Mouse (Mus musculus) heart, embryonic 11.5 days (tissue): ENCODE results near the gene Lsm8. TPM values are rescaled to one million over a fixed set of nuclear protein-coding genes. Genes with fewer than 3 reads are reported as not detected.
"Not testable (repeated sequence)": the region's sequence is repeated elsewhere in the genome, so short reads cannot be mapped to it uniquely, and the experiment has no call there.

Experiments used
- ATAC-seq: fragments of 200-750 bp; cut with Nextera tagmentation; replicated peaks from 2 replicates; pipeline ENCODE4 v1.8.0; 2017; ENCODE audit warnings: moderate library complexity; ENCODE audit not compliant: insufficient number of reproducible peaks, low FRiP score, low TSS enrichment
- H3K27ac ChIP-seq: fragments of 300-500 bp; sonication (generic); 2 replicates; pipeline ENCODE4 v1.5.1; 2014; ENCODE audit warnings: mild to moderate bottlenecking, low read depth, low read length
- H3K27me3 ChIP-seq: fragments of 300-500 bp; sonication (generic); 2 replicates; pipeline ENCODE4 v1.6.1; 2014; ENCODE audit warnings: mild to moderate bottlenecking, low read length, mixed read lengths; ENCODE audit not compliant: control insufficient read depth, insufficient read depth
- H3K36me3 ChIP-seq: fragments of 300-500 bp; sonication (generic); 2 replicates; pipeline ENCODE4 v1.6.1; 2014; ENCODE audit warnings: mild to moderate bottlenecking, low read length, moderate library complexity, mixed read lengths; ENCODE audit not compliant: control insufficient read depth, insufficient read depth
- H3K4me1 ChIP-seq: fragments of 300-500 bp; sonication (generic); 2 replicates; pipeline ENCODE4 v1.6.1; 2014; ENCODE audit warnings: low read length; ENCODE audit not compliant: control insufficient read depth, insufficient read depth
- H3K4me2 ChIP-seq: fragments of 300-500 bp; sonication (generic); 2 replicates; pipeline ENCODE4 v1.6.1; 2014; ENCODE audit warnings: mild to moderate bottlenecking, moderate library complexity
- H3K4me3 ChIP-seq: fragments of 300-500 bp; sonication (generic); 2 replicates; pipeline ENCODE4 v1.5.1; 2014; ENCODE audit warnings: low read depth, low read length
- H3K9ac ChIP-seq: fragments of 300-500 bp; sonication (generic); 2 replicates; pipeline ENCODE4 v1.6.1; 2014; ENCODE audit warnings: mild to moderate bottlenecking, low read depth, low read length, moderate library complexity
- H3K9me3 ChIP-seq: fragments of 300-500 bp; sonication (generic); replicated peaks from 2 replicates; pipeline ENCODE4 v1.6.1; 2016; ENCODE audit warnings: low read length; ENCODE audit not compliant: control insufficient read depth
- WGBS: fragments of 180-500 bp; shearing (Covaris S2); extraction: QIAGEN DNeasy Blood & Tissue Kit; methylation state at CpG from one replicate; pipeline ENCODE4 v1.1.7; 2014; ENCODE audit not compliant: insufficient replicate concordance; 5-methylcytosine and 5-hydroxymethylcytosine counted together
- polyA plus RNA-seq: library from polyadenylated mRNA; unstranded; fragments of >200 nt; fragmentation: Nextera tagmentation; extraction: Ambion mirVana; gene quantifications from 2 replicates; pipeline ENCODE4 v1.2.1, GENCODE M21; 2014

Lsm8 gene
- 130 and 146 TPM in 2 replicates for polyA plus RNA-seq

- no peaks in the 10 kb centered on the region for H3K9me3 ChIP-seq
- H3K27me3 ChIP-seq = no peaks in the 10 kb centered on the region
- H3K4me3 ChIP-seq = peak within 1 kb of the TSS; percentile 93
- ATAC-seq = peak; percentile 100
- WGBS = 1% methylated on average over 37 of the region's 37 CpGs
- peaks cover 5% of the 10 kb centered on the region; the same call in 1 of the 2 replicates for H3K4me1 ChIP-seq
- peak within 1 kb of the TSS; percentile 96 for H3K9ac ChIP-seq
- peak within 1 kb of the TSS; percentile 66 for H3K4me2 ChIP-seq
- peaks cover 4% of the 10 kb centered on the region; the same call in 1 of the 2 replicates for H3K36me3 ChIP-seq
- peak within 1 kb of the TSS; percentile 96 for H3K27ac ChIP-seq
Measured at GRCm38 (mm10) chr6:18848051-18848701, at the start of gene Lsm8. Lsm8 (plus strand) TSS chr6:18848579.

GRCm38 (mm10) chr6:18800869-18801511 is 47.4 kb upstream of the Lsm8 start:
- H3K9me3 ChIP-seq = no peaks in the 10 kb centered on the region
- H3K9ac ChIP-seq = no peak overlapping the region
- H3K36me3 ChIP-seq = no peaks in the 10 kb centered on the region
- H3K27ac ChIP-seq = no peak overlapping the region
- 84% methylated on average over 2 of the region's 2 CpGs for whole genome bisulfite sequencing
- no peak overlapping the region for H3K4me3 ChIP-seq
- ATAC-seq = no peak
- H3K4me1 ChIP-seq = no peaks in the 10 kb centered on the region
- no peaks in the 10 kb centered on the region for H3K27me3 ChIP-seq
- no peak overlapping the region for H3K4me2 ChIP-seq

GRCm38 (mm10) chr6:18812623-18813022 is 35.8 kb upstream of the Lsm8 start:
- ATAC-seq = no peak
- Histone ChIP-seq H3K9ac (no peak overlapping the region), H3K4me3 (no peak overlapping the region), H3K27ac (no peak overlapping the region), H3K4me1 (no peaks in the 10 kb centered on the region), H3K4me2 (no peak overlapping the region), H3K9me3 (no peaks in the 10 kb centered on the region), H3K36me3 (no peaks in the 10 kb centered on the region), H3K27me3 (no peaks in the 10 kb centered on the region)
- WGBS = 73% methylated on average over 1 of the region's 1 CpGs

GRCm38 (mm10) chr6:18815606-18816005 is 32.8 kb upstream of the Lsm8 start:
- Histone ChIP-seq H3K4me3 (no peak overlapping the region), H3K9me3 (no peaks in the 10 kb centered on the region), H3K36me3 (no peaks in the 10 kb centered on the region), H3K27ac (no peak overlapping the region), H3K27me3 (no peaks in the 10 kb centered on the region), H3K4me2 (no peak overlapping the region), H3K9ac (no peak overlapping the region), H3K4me1 (no peaks in the 10 kb centered on the region)
- no peak for ATAC-seq
- 60% methylated on average over 2 of the region's 2 CpGs for WGBS

GRCm38 (mm10) chr6:18819343-18819742 is 29.0 kb upstream of the Lsm8 start:
- H3K4me3 ChIP-seq = no peak overlapping the region
- H3K9me3 ChIP-seq = no peaks in the 10 kb centered on the region
- no peak for ATAC-seq
- no peak overlapping the region for H3K4me2 ChIP-seq
- H3K36me3 ChIP-seq = no peaks in the 10 kb centered on the region
- no peaks in the 10 kb centered on the region for H3K4me1 ChIP-seq
- 17% methylated on average over 4 of the region's 4 CpGs for WGBS
- no peaks in the 10 kb centered on the region for H3K27me3 ChIP-seq
- no peak overlapping the region for H3K9ac ChIP-seq
- H3K27ac ChIP-seq = no peak overlapping the region

- 66% methylated on average over 4 of the region's 4 CpGs for WGBS
- H3K4me3 ChIP-seq = no peak overlapping the region
Measured at GRCm38 (mm10) chr6:18820246-18820645, 28.1 kb upstream of the Lsm8 start.

GRCm38 (mm10) chr6:18822812-18823211 is 25.6 kb upstream of the Lsm8 start:
- Histone ChIP-seq H3K9ac (no peak overlapping the region), H3K27ac (no peak overlapping the region), H3K9me3 (no peaks in the 10 kb centered on the region), H3K4me2 (no peak overlapping the region), H3K36me3 (no peaks in the 10 kb centered on the region), H3K4me3 (no peak overlapping the region), H3K27me3 (no peaks in the 10 kb centered on the region), H3K4me1 (no peaks in the 10 kb centered on the region)
- no peak for ATAC-seq
- 59% methylated on average over 1 of the region's 1 CpGs for WGBS

More at GRCm38 (mm10) chr6:18820246-18820645, 28.1 kb upstream of the Lsm8 start:
- Histone ChIP-seq H3K4me1 (no peaks in the 10 kb centered on the region), H3K36me3 (no peaks in the 10 kb centered on the region), H3K9ac (no peak overlapping the region), H3K27ac (no peak overlapping the region), H3K4me2 (no peak overlapping the region), H3K27me3 (no peaks in the 10 kb centered on the region), H3K9me3 (no peaks in the 10 kb centered on the region)
- ATAC-seq = no peak

GRCm38 (mm10) chr6:18832958-18833357 is 15.4 kb upstream of the Lsm8 start:
- no peaks in the 10 kb centered on the region for H3K4me1 ChIP-seq
- no peak for ATAC-seq
- H3K9ac ChIP-seq = no peak overlapping the region
- H3K9me3 ChIP-seq = no peaks in the 10 kb centered on the region
- H3K27ac ChIP-seq = no peak overlapping the region
- H3K4me3 ChIP-seq = no peak overlapping the region
- no peaks in the 10 kb centered on the region for H3K27me3 ChIP-seq
- 55% methylated on average over 1 of the region's 1 CpGs for WGBS
- H3K36me3 ChIP-seq = no peaks in the 10 kb centered on the region
- no peak overlapping the region for H3K4me2 ChIP-seq

GRCm38 (mm10) chr6:18844529-18844928 is 3.9 kb upstream of the Lsm8 start:
- no CpG with 5 or more reads among the region's 11 CpGs for WGBS
- H3K4me2 ChIP-seq, ATAC-seq, H3K36me3 ChIP-seq, H3K27me3 ChIP-seq, H3K4me3 ChIP-seq, H3K4me1 ChIP-seq, H3K9ac ChIP-seq, H3K9me3 ChIP-seq, H3K27ac ChIP-seq: not testable (repeated sequence)
